Mouse (Mus musculus): ENCODE measurements at regions not wholly inside any gene's neighbourhood (a gene's known extent, or its start where the extent isn't known, plus 50 kb on each side); places are given as distances from the start of the nearest gene placed in this dataset.

DNA sequence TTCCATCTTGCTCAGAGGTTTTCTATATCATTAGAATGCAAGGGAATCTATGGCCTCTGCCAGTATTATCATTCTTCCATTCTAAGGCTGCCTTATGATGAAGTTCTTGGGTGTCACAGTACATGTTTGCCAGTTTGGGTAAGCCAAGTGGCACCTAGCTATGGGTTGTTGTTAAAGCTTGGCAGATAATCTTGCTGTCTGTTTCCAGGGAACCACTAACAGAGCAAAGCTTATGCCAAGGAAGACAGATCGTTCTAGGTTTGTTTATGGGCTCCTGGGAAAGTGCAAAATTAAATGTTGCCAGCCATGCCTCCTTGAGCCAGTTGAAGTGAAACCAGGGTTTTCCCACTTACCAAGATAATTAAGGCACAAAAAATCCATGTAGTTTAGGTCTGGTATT, 292.9 kb upstream of the Cobl start:
- intact Hi-C loops (cut with DNase I) = no loop called here
- DNase-seq = no peak

DNA sequence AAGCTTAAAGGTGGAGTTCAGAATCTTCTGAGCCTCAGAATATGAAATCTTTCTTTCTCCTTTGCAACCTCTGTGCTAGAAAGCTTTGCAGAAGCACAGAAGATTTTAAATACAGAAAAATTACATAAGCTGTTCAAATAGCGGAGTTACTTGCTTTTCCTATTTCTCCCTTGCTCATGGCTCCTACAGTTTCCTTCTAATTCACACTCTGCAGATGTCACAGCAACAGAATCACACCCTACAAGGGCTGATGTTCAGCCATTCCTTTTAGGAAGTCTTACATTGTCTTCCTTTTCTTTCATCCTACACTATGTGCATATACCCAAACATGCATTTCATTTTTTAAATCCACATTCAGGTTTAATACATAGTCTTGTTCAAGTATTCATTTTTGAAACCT, 285.3 kb upstream of the Cobl start:
- no peak for DNase-seq

DNA sequence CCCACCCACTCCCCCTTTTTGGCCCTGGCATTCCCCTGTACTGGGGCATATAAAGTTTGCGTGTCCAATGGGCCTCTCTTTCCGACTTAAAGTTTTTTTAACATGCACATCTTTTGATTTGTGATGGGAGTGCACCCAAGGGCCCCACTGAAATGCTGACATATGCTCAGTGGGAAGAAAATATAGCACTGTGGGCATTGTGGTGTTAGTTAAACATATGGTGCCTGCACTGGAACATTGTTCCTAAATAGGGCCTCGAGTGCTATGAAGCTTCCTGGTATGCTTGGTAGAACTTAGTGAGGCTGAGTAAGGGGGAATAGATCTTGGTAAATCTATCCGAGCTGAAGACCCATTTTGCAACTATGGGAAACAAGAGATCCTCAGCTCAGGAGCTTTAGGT, 284.5 kb upstream of the Cobl start:
- intact Hi-C loops (cut with DNase I) = no loop called here
- DNase-seq = no peak

More for the DNA sequence above, 285.3 kb upstream of the Cobl start:
- intact Hi-C loops (cut with DNase I) = no loop called here

DNA sequence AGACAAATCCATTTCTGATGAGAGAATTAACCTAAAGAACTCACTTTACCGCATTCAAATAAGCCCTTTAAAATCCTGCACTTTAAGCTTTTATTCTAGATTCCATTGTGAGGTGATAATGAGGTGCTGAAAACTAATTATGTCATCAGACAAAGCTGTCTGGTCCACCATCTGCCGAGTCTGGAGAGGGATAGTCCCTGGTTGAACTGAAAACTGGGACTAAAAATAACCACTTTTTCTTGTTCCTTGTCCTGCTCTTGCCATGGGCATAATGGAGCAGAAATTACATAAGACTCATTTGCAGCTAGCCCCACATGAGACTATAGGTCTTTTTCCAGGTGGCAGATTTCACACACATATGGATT, 277.4 kb upstream of the Cobl start:
- intact Hi-C loops (cut with DNase I) = no loop called here

DNA sequence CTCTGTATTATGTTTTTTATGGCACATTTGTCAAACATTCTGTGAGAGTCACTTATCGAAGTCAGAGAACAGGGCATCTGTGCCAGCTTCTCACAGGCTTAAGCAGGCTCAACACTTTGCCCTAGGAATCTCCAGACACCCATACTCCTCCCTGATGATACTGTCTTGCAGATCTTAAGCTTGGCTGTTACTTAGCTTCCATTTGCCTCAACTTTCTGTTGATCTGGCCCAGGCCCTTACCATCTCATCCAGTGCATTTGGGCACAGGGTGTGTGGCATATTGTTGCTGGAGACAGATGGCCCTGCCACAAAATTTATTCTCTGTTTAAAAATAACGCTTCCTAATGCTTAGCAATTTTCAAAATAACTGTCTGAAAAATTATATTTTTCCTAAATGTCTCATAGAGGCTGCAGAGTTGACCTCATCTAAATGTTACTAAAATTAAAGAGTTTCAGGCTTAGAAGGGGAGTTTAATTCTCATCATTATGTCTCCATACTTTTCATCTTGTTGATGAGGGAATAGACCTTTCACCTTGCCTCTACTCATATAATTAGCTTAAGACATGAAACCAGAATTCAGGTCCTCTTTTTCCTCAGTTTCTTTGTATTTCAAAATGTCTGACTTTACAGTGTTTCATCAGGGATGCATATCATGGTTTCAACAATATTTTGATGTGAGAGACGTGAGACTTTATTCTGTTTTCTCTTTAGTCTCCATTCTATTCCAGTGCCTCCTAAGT, 276.8 kb upstream of the Cobl start:
- no peak for DNase-seq
- intact Hi-C loops (cut with DNase I) = no loop called here

More for the DNA sequence above, 277.4 kb upstream of the Cobl start:
- DNase-seq = peak; percentile 0

DNA sequence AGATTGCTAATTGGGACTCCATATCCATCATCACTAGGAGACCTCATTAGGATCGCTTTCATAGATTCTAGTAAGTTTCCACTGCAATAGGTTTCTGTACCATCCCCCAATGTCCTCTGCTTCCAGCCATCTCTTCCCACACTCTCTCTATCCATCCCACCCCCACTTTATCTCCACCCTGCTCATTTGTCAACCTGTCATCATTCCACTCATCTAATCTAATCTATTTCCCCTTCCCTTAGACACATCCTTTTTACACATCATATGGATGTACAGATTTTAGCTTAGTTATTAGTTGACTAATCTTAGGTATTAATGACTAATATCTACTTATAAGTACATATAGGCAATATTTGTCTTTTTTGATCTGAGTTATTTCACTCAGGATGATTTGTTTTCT, 269.5 kb upstream of the Cobl start:
- DNase-seq = no peak
- intact Hi-C loops (cut with DNase I) = no loop called here

DNA sequence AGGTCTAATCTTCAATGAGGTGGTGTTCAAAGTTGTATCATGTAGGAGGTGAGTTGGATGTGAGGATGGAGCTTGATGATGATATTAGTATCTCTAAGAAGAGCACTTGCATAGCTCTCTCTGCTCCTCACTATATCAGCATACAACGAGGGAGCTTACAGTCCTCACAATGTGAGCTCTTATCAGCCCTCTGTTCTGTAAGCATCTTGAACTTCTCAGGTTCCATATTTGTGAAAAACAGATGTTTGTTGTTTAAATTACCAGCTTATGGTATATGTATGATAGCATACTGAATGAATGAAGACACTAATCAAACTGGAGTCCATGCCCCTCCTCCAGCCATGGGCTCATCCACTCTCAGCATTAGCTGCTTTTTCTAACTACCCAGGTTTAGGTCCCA, 262.5 kb upstream of the Cobl start:
- DNase-seq = no peak
- intact Hi-C loops (cut with DNase I) = no loop called here

DNA sequence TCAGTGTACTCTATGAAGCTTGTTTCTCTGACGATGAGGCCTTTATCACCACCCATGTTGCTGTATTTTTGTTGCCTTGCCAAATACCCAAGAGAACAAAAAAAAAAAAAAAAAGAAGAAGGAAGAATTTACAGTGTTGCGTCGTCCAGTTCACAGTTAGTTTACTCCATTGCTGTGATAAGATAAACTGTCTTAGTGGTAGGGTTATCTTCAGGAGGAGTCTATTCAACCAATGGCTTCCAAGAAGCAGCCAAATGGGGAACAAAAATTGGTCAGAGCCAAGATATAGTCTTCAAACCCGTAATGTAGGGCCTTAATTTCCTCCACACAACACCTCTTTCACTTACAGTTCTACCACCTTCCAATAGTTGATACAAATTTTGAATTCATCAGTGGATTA, 261.7 kb upstream of the Cobl start:
- intact Hi-C loops (cut with DNase I) = no loop called here

DNA sequence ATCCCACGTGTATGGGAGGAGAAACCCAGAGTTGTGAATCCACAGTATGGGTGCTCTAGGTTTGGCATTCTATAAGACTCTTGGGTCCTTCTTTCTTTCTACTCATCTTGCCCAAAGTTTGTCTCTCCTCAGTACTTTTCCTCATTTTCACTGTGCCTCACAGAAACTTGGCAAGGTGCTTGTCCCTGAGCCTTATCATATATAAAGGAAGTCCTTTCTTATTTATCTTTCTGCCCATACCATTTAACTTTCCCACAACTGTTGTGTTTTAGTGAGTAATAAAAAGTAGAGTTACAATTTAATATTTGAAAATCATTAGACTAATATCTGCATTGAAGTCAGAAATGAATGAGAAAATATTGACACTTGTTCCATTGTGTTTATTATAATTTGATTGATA, 257.6 kb upstream of the Cobl start:
- intact Hi-C loops (cut with DNase I) = no loop called here
- no peak for DNase-seq

More for the DNA sequence above, 261.7 kb upstream of the Cobl start:
- DNase-seq = no peak

DNA sequence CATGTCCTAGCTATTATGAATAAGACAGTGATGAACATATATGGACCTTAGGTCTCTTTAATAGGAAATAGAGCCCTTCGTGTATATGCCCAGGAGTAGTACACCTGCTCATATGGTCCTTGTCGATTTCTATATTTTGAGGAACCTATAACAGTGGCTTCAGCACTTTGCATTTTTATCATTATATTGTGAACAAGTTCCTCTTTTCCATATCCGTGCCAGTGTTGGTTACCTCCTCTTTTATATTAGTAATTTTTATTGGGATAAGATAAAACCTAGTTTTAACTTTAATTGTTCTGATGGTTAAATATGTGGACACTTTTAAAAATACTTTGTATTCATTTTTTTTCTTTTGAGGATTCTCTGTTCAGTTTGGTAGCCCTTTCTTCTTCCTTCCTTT, 255.4 kb upstream of the Cobl start:
- intact Hi-C loops (cut with DNase I) = no loop called here
- no peak for DNase-seq

DNA sequence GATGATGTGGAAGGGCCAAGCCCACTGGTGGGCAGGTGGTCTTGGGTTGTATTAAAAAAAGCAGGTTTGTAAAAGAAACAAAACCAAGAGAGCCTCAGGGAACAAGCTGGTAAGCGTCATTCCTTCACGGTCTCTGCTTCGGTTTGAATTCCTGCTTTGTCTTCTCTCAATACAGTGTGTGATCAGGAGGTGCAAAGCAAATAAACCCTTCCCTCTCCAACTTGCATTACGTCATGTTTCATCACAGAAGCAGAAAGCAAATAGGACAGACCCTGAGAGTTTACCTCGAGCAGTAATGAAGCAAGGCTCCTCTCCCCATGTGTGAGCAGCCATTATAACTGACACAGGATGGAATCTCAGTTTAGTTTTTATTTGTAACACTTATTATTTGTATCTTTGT, 231.6 kb upstream of the Cobl start:
- no peak for DNase-seq
- intact Hi-C loops (cut with DNase I) = no loop called here

DNA sequence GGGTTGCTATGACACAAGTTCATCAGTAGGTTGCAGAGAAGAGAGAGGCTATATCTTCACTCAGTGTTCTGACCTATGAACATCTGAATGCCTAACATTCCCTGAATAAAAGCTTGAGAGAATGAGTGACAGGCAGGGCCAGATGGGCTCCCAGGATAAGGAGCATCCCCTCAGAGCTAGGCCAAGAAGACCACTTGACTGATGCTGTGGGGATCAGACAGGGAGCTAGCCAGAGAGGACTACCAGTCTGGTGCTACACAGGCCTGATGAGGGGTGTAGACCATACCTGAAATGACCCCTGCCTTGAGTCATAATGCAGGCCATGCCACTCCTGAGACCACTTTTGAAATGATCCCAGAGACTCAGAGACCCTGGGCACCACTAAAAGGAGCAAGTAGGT, 228.1 kb upstream of the Cobl start:
- DNase-seq = no peak
- intact Hi-C loops (cut with DNase I) = no loop called here

DNA sequence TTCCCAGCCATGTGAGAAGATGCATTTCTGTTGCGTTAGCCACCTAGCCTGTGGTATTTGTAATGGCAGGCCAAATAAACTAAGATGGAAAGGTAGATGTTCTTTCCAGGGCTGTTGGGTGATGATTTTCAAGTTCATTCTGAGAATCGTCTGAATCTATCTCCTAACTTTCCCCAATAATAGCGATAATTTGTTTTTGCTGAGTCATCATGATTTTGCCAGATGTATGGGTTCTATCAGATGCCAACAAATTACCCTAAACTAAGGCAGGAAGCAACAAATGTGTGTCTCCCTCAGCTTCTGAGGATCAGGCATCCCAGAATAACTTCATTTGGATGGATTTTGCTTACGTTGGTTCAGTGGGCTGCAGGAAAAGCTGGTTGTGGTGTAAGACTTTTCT, 222.0 kb upstream of the Cobl start:
- no peak for DNase-seq
- intact Hi-C loops (cut with DNase I) = no loop called here

DNA sequence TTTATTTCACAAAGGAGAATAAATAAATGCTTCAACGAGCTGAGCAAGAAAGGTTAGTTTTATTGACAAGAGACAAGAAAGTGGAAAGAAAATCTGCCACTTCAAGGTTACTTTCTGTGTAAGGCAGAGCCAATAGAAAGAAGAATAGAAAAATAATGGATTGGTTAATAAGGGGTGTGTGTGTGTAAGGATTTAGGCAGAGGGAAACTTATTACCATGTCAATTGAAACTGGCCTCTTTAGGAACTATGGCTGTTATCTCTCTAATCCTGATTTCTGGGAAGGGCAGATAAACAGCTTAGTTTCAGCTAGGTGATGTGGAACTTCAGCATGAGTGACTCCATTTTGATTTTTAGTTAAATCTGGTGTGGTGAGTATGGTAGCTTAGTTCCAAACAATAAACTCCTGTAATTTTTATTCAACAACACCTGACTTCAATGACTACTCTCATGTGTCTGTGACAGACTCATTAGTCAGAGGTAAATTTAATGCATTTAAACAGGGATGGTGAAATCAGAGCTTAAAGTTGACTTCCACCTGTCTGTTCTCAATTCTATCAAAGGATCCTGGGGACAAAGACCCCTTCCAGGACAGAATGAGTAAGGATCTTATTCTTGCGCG, 197.2 kb upstream of the Cobl start:
- DNase-seq = no peak
- intact Hi-C loops (cut with DNase I) = no loop called here

DNA sequence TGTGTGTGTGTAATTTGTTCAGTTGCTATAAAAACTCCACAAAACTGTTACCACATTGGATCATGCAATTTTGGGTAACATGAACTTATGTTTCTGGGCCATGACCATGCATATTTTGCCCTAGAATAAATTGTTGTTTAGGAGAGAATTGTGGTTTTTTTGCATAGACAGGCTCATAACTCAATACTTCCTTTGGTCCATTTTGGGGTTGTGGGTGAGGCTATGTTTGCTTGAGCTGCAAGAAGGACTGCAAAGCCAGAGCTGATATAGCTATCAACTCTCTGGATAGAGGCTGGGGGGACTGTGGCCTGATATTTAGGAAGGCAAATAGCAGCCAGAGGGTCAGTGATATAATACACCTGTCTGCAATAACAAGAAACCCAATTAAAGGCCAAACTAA, 194.1 kb upstream of the Cobl start:
- intact Hi-C loops (cut with DNase I) = no loop called here
- no peak for DNase-seq

DNA sequence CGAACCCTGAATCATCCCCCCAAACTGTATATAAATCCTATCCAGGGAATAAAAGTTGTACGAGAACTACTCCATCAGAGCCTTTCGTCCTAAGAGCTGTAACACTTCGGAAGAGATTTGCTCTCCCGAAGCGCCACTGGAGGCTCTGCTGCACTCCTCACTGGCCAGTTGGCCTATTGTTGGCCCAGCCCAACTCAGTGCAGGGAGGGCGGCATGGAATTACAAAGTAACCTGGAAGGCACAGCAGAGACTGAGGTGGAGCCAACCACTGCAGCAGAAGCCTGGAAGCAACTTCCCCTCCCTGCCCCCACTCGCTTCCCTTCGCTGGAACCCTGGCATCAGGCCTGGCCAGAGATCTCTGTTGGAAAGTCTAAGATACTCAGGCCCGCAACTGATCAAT, 191.7 kb upstream of the Cobl start:
- DNase-seq = no peak
- intact Hi-C loops (cut with DNase I) = no loop called here

All from left cerebral cortex, postnatal 4 days (tissue).